Mouse (Mus musculus) urinary bladder, postnatal 36 days (tissue): ENCODE measurements around the gene Slc9a3r2.

Experiments
- DNase-seq, 2 experiments: peaks; one replicate each; pipeline ENCODE4 v3.0.0; 2022; ENCODE audit warnings: low spot score in 2 of 2, mixed read lengths in 1 of 2

Gene Slc9a3r2

GRCm38 (mm10) chr17:24593992-24594890 is 55.9 kb downstream of the Slc9a3r2 start:
- no peak for DNase-seq

GRCm38 (mm10) chr17:24593248-24593647 is 56.9 kb downstream of the Slc9a3r2 start:
- DNase-seq: no peak

GRCm38 (mm10) chr17:24591695-24592094 is 58.4 kb downstream of the Slc9a3r2 start:
- no peak for DNase-seq

GRCm38 (mm10) chr17:24590943-24591342 is 59.2 kb downstream of the Slc9a3r2 start:
- no peak for DNase-seq
